Mouse (Mus musculus) forebrain, postnatal 0 days (tissue): Measurements from ENCODE around the gene Tmprss11f. TPM values are rescaled to one million over a fixed set of nuclear protein-coding genes. Genes with fewer than 3 reads are reported as not detected.

Experiments
- ATAC-seq: fragments of 200-750 bp; cut with Nextera tagmentation; 2 replicates; pipeline ENCODE4 v1.8.0; 2017; ENCODE audit warnings: mild to moderate bottlenecking, moderate library complexity
- DNase-seq: peaks from one replicate; pipeline ENCODE4 v3.0.0-alpha.2; 2015
- H3K27ac ChIP-seq: fragments of 300-500 bp; sonication (generic); 2 replicates; pipeline ENCODE4 v1.5.1; 2014; ENCODE audit warnings: low read depth, mild to moderate bottlenecking, antibody characterized with exemption, low read length, moderate library complexity, mixed read lengths
- H3K27me3 ChIP-seq: fragments of 300-500 bp; sonication (generic); 2 replicates; pipeline ENCODE4 v1.6.1; 2014; ENCODE audit warnings: mild to moderate bottlenecking, low read length, mixed read lengths; ENCODE audit not compliant: insufficient read depth
- H3K36me3 ChIP-seq: fragments of 300-500 bp; sonication (generic); 2 replicates; pipeline ENCODE4 v1.6.1; 2014; ENCODE audit warnings: mild to moderate bottlenecking, moderate library complexity; ENCODE audit not compliant: insufficient read depth
- H3K4me1 ChIP-seq: fragments of 300-500 bp; sonication (generic); 2 replicates; pipeline ENCODE4 v1.6.1; 2014; ENCODE audit warnings: antibody characterized with exemption; ENCODE audit not compliant: insufficient read depth
- H3K4me2 ChIP-seq: fragments of 300-500 bp; sonication (generic); 2 replicates; pipeline ENCODE4 v1.6.1; 2014; ENCODE audit warnings: low read depth, mild to moderate bottlenecking, moderate library complexity
- H3K4me3 ChIP-seq: fragments of 300-500 bp; sonication (generic); 2 replicates; pipeline ENCODE4 v1.5.1; 2014; ENCODE audit warnings: low read depth, low read length, mixed read lengths
- H3K9ac ChIP-seq: fragments of 300-500 bp; sonication (generic); 2 replicates; pipeline ENCODE4 v1.6.1; 2014; ENCODE audit warnings: mild to moderate bottlenecking
- H3K9me3 ChIP-seq: fragments of 300-500 bp; sonication (generic); 2 replicates; pipeline ENCODE4 v1.6.1; 2016; ENCODE audit warnings: low read length
- CTCF ChIP-seq: sonication (generic); IDR thresholded peaks from 2 replicates; pipeline ENCODE4 v1.5.1; 2016; ENCODE audit warnings: antibody characterized with exemption, control low read depth, low read depth
- WGBS: fragments of 180-500 bp; shearing (Covaris S2); extraction: QIAGEN DNeasy Blood & Tissue Kit; methylation state at CpG from one replicate; pipeline ENCODE4 v1.1.7; 2014; 5-methylcytosine and 5-hydroxymethylcytosine counted together
- polyA plus RNA-seq: library from polyadenylated mRNA; unstranded; fragments of >200 nt; fragmentation: Nextera tagmentation; extraction: Ambion mirVana; gene quantifications from 2 replicates; pipeline ENCODE4 v1.2.1, GENCODE M21; 2015
- total RNA-seq: library from RNA; depleted of rRNA; stranded (reverse); fragments of >200 nt; gene quantifications from 2 replicates; pipeline ENCODE4 v1.2.3, GENCODE M21; 2014; rRNA removed

Tmprss11f gene
- total and polyA plus RNA-seq, 2 experiments from 2014 or later = not detected

GRCm38 (mm10) chr5:86482562-86482961 is 149.7 kb downstream of the Tmprss11f start:
- Histone ChIP-seq H3K4me2 (no peak overlapping the region), H3K27ac (no peak overlapping the region), H3K9ac (no peak overlapping the region), H3K27me3 (no peaks in the 10 kb centered on the region), H3K9me3 (no peaks in the 10 kb centered on the region), H3K4me3 (no peak overlapping the region), H3K4me1 (no peaks in the 10 kb centered on the region), H3K36me3 (no peaks in the 10 kb centered on the region)
- ATAC-seq (no peak), DNase-seq (peak; percentile 7)
- peak; percentile 38 for TF ChIP-seq CTCF
- 75% methylated on average over 2 of the region's 2 CpGs for WGBS

- Histone ChIP-seq H3K27ac (no peak overlapping the region), H3K4me3 (no peak overlapping the region), H3K9ac (no peak overlapping the region), H3K9me3 (no peaks in the 10 kb centered on the region), H3K4me2 (no peak overlapping the region), H3K27me3 (no peaks in the 10 kb centered on the region), H3K36me3 (no peaks in the 10 kb centered on the region), H3K4me1 (no peaks in the 10 kb centered on the region)
- DNase-seq (no peak), ATAC-seq (no peak)
- no peak for TF ChIP-seq CTCF
- WGBS = 84% methylated on average over 1 of the region's 1 CpGs
Observed at GRCm38 (mm10) chr5:86482031-86482430, 150.2 kb downstream of the Tmprss11f start.

- no peaks in the 10 kb centered on the region for H3K9me3 ChIP-seq
- H3K4me1 ChIP-seq = no peaks in the 10 kb centered on the region
- no peak overlapping the region for H3K4me2 ChIP-seq
- ATAC-seq (no peak), DNase-seq (no peak)
- H3K27ac ChIP-seq = no peak overlapping the region
- H3K27me3 ChIP-seq = no peaks in the 10 kb centered on the region
- H3K4me3 ChIP-seq = no peak overlapping the region
- H3K36me3 ChIP-seq = no peaks in the 10 kb centered on the region
- WGBS = 90% methylated on average over 9 of the region's 9 CpGs
- TF ChIP-seq CTCF = no peak
- no peak overlapping the region for H3K9ac ChIP-seq
Observed at GRCm38 (mm10) chr5:86473859-86474258, 158.4 kb downstream of the Tmprss11f start.

Other genes starting within 250 kb of the Tmprss11f start
- not detected in 2 replicates for gene Tmprss11a, start 163.4 kb downstream of the Tmprss11f start, total RNA-seq
- gene Tmprss11a, start 163.4 kb downstream of the Tmprss11f start, polyA plus RNA-seq = 0.05 TPM in 1 of 2 replicates, not detected in the other
- not detected in 2 replicates for gene Tmprss11g, start 113.8 kb downstream of the Tmprss11f start, total RNA-seq
- not detected in 2 replicates for gene Tmprss11g, start 113.8 kb downstream of the Tmprss11f start, polyA plus RNA-seq
- gene Tmprss11b, start 43.9 kb upstream of the Tmprss11f start, total RNA-seq = not detected in 2 replicates
- gene Tmprss11b, start 43.9 kb upstream of the Tmprss11f start, polyA plus RNA-seq = not detected in 2 replicates
- 0.14 TPM in 1 of 2 replicates, not detected in the other for gene Tmprss11e, start 113.4 kb upstream of the Tmprss11f start, total RNA-seq
- gene Tmprss11e, start 113.4 kb upstream of the Tmprss11f start, polyA plus RNA-seq = not detected in 2 replicates
- gene Ythdc1, start 171.8 kb upstream of the Tmprss11f start, total RNA-seq = 59.5 and 81.8 TPM in 2 replicates
- gene Ythdc1, start 171.8 kb upstream of the Tmprss11f start, polyA plus RNA-seq = 20.6 and 28.3 TPM in 2 replicates